Comparison of ENCODE assay signal across 28 mouse cellular contexts in the genomic region with DNA sequence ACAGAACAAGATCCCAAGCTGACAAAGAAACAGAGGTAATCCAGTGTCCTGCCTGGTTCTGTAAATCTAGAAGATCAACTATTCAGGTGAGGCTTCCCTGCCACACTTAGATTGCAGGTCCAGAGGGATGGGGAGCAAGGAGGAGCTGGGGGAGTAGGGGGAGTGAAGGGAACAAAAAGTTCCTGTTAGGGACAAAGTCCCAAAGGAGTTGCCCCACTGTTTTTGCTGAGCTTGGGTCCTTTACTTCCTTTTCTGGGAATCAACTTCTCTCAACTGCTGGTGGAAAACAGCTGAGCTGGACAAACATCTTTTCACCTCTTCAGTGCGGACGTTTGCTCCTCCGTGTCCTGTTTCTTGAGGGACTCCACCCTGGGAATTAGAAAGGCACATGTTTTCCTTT. TPM values are rescaled to one million over a fixed set of nuclear protein-coding genes. Genes with fewer than 3 reads are reported as not detected.
DNase-seq lines count a peak whose midpoint lies in the region; ATAC-seq and TF ChIP-seq lines count a peak whose summit lies in the region.
"Had no signal": no experiment of that assay in that cellular context is flagged by ENCODE, and none has a peak within 500 bp of the region (broad histone marks: within the 10 kb centered on the region; RNA-seq: fewer than 3 reads in every experiment).

No protein-coding gene starts in this region.

- no peaks in the 10 kb centered on the region for H3K36me3 ChIP-seq in heart, adult 2 months (ENCODE audit: control insufficient read depth, insufficient read depth, low read length)
- no peaks in the 10 kb centered on the region for H3K36me3 ChIP-seq in kidney, embryonic 16.5 days (ENCODE audit: insufficient read depth, low read length)
- no peaks in the 10 kb centered on the region for H3K36me3 ChIP-seq in midbrain, embryonic 11.5 days (ENCODE audit: control insufficient read depth, insufficient read depth, low read length)
- H3K36me3 ChIP-seq in midbrain, postnatal 0 days (ENCODE audit: insufficient read depth, low read length) = no peaks in the 10 kb centered on the region
- H3K36me3 ChIP-seq: embryonic facial prominence, embryonic 12.5 days; forebrain, embryonic 15.5 days; heart, embryonic 13.5 days; limb, embryonic 12.5 days; midbrain, embryonic 12.5 days; neural tube, embryonic 13.5 days had no signal

- H3K79me2 ChIP-seq in heart, adult 2 months (replicated peaks; ENCODE audit: control insufficient read depth, insufficient read depth, low read length) = no peaks in the 10 kb centered on the region

- DNase-seq in heart, adult 2 months = peak; percentile 11 to 15
- DNase-seq in heart, postnatal 4 days = no peak
- DNase-seq in kidney, adult 18-20 months = peak; percentile 55
- DNase-seq in midbrain, embryonic 11.5 days (ENCODE audit: low spot score, missing footprints) = peak; percentile 62
- DNase-seq in midbrain, postnatal 0 days (ENCODE audit: low spot score) = no peak
- peak; percentile 34 for DNase-seq in yolk sac, embryonic 10.5 days (ENCODE audit: low spot score)
- no peak for DNase-seq in thymus, adult 18-20 months
- DNase-seq: adrenal gland, postnatal 14 days; cerebellum, adult 11-12 months; cerebellum, adult 9-11 months; embryo, embryonic 11 days; heart, postnatal 14 days; lung, postnatal 36 days; thymus, postnatal 14 days had no signal

- H3K27me3 ChIP-seq in heart, adult 2 months (ENCODE audit: control insufficient read depth, insufficient read depth, low read length) = no peaks in the 10 kb centered on the region
- no peaks in the 10 kb centered on the region for H3K27me3 ChIP-seq in kidney, embryonic 16.5 days (ENCODE audit: insufficient read depth, low read length)
- no peaks in the 10 kb centered on the region for H3K27me3 ChIP-seq in midbrain, embryonic 11.5 days (ENCODE audit: control insufficient read depth, insufficient read depth, low read length)
- no peaks in the 10 kb centered on the region for H3K27me3 ChIP-seq in midbrain, postnatal 0 days (ENCODE audit: insufficient read depth, low read length)
- H3K27me3 ChIP-seq: embryonic facial prominence, embryonic 12.5 days; forebrain, embryonic 15.5 days; heart, embryonic 13.5 days; limb, embryonic 12.5 days; midbrain, embryonic 12.5 days; neural tube, embryonic 13.5 days; Patski had no signal

- H3K4me2 ChIP-seq in kidney, embryonic 16.5 days (replicated peaks; ENCODE audit: low read depth, low read length) = no peak overlapping the region
- no peak overlapping the region for H3K4me2 ChIP-seq in midbrain, embryonic 11.5 days
- H3K4me2 ChIP-seq in midbrain, postnatal 0 days (ENCODE audit: low read depth, low read length, poor library complexity, severe bottlenecking) = no peak overlapping the region
- H3K4me2 ChIP-seq: embryonic facial prominence, embryonic 12.5 days; forebrain, embryonic 15.5 days; heart, embryonic 13.5 days; hindbrain, embryonic 14.5 days; limb, embryonic 12.5 days; liver, embryonic 11.5 days; midbrain, embryonic 12.5 days; neural tube, embryonic 13.5 days had no signal

- H3K4me1 ChIP-seq in heart, adult 2 months (ENCODE audit: control insufficient read depth, insufficient read depth, low read length) = no peaks in the 10 kb centered on the region
- H3K4me1 ChIP-seq in kidney, embryonic 16.5 days (ENCODE audit: insufficient read depth, low read length) = no peaks in the 10 kb centered on the region
- H3K4me1 ChIP-seq in midbrain, embryonic 11.5 days (ENCODE audit: control insufficient read depth, insufficient read depth, low read length) = no peaks in the 10 kb centered on the region
- H3K4me1 ChIP-seq in midbrain, postnatal 0 days (ENCODE audit: insufficient read depth, low read length) = no peaks in the 10 kb centered on the region
- H3K4me1 ChIP-seq: embryonic facial prominence, embryonic 12.5 days; forebrain, embryonic 15.5 days; heart, embryonic 13.5 days; limb, embryonic 12.5 days; midbrain, embryonic 12.5 days; neural tube, embryonic 13.5 days had no signal

- 0 out of 2 replicates have a peak, but pooled peaks cover 3% of the 10 kb centered on the region for H3K9me3 ChIP-seq in kidney, embryonic 16.5 days (ENCODE audit: low read length)
- no peaks in the 10 kb centered on the region for H3K9me3 ChIP-seq in midbrain, embryonic 11.5 days (ENCODE audit: control insufficient read depth, low read length)
- H3K9me3 ChIP-seq in midbrain, postnatal 0 days (ENCODE audit: low read length) = no peaks in the 10 kb centered on the region
- H3K9me3 ChIP-seq: embryonic facial prominence, embryonic 12.5 days; forebrain, embryonic 15.5 days; heart, embryonic 13.5 days; limb, embryonic 12.5 days; midbrain, embryonic 12.5 days; neural tube, embryonic 13.5 days had no signal

- no peak overlapping the region for H3K9ac ChIP-seq in heart, adult 2 months (ENCODE audit: low read depth, low read length)
- H3K9ac ChIP-seq in kidney, embryonic 16.5 days (replicated peaks; ENCODE audit: low read length) = no peak overlapping the region
- H3K9ac ChIP-seq in midbrain, embryonic 11.5 days (ENCODE audit: low read length) = no peak overlapping the region
- H3K9ac ChIP-seq in midbrain, postnatal 0 days (replicated peaks; ENCODE audit: low read length, poor library complexity, severe bottlenecking) = no peak overlapping the region
- H3K9ac ChIP-seq: embryonic facial prominence, embryonic 12.5 days; forebrain, embryonic 15.5 days; heart, embryonic 13.5 days; hindbrain, embryonic 14.5 days; limb, embryonic 12.5 days; midbrain, embryonic 12.5 days; neural tube, embryonic 13.5 days had no signal

- H3K27ac ChIP-seq in heart, adult 2 months = no peak overlapping the region
- H3K27ac ChIP-seq in kidney, embryonic 16.5 days (ENCODE audit: low read length) = no peak overlapping the region
- H3K27ac ChIP-seq in midbrain, embryonic 11.5 days (ENCODE audit: low read depth, low read length) = no peak overlapping the region
- no peak overlapping the region for H3K27ac ChIP-seq in midbrain, postnatal 0 days (ENCODE audit: low read depth, low read length)
- H3K27ac ChIP-seq: embryonic facial prominence, embryonic 12.5 days; forebrain, embryonic 15.5 days; heart, embryonic 13.5 days; hindbrain, embryonic 14.5 days; layer of hippocampus, adult 2 months; left cerebral cortex, adult 2 months; limb, embryonic 12.5 days; midbrain, embryonic 12.5 days; neural tube, embryonic 13.5 days had no signal

- TF ChIP-seq CTCF in heart, adult 2 months (IDR thresholded peaks at IDR 0.05) = no peak
- no peak for TF ChIP-seq CTCF in midbrain, postnatal 0 days (IDR thresholded peaks at IDR 0.05)

- intact Hi-C loops in heart, adult 2 months (cut with DNase I) = no loop called here

- no peak overlapping the region for H3K4me3 ChIP-seq in heart, adult 2 months
- no peak overlapping the region for H3K4me3 ChIP-seq in kidney, embryonic 16.5 days (ENCODE audit: low read length)
- H3K4me3 ChIP-seq in midbrain, embryonic 11.5 days (ENCODE audit: low read depth, low read length) = no peak overlapping the region
- H3K4me3 ChIP-seq in midbrain, postnatal 0 days (ENCODE audit: low read depth, low read length) = no peak overlapping the region
- H3K4me3 ChIP-seq: embryonic facial prominence, embryonic 12.5 days; forebrain, embryonic 15.5 days; heart, embryonic 13.5 days; layer of hippocampus, adult 2 months; left cerebral cortex, adult 2 months; limb, embryonic 12.5 days; midbrain, embryonic 12.5 days; neural tube, embryonic 13.5 days had no signal

- WGBS in heart, adult 2 months = 56% methylated on average over 3 of the region's 3 CpGs
- WGBS in kidney, embryonic 16.5 days = 64% methylated on average over 3 of the region's 3 CpGs
- WGBS in midbrain, embryonic 11.5 days = 86% methylated on average over 3 of the region's 3 CpGs
- 86% methylated on average over 3 of the region's 3 CpGs for whole genome bisulfite sequencing in midbrain, postnatal 0 days

- TF ChIP-seq EP300 in heart, adult 2 months (IDR thresholded peaks at IDR 0.05; ENCODE audit: insufficient read depth, low read depth, low read length) = no peak

- TF ChIP-seq POLR2A in heart, adult 2 months (IDR thresholded peaks at IDR 0.05; ENCODE audit: insufficient read depth, low read depth, low read length) = no peak

- ATAC-seq in kidney, embryonic 16.5 days (ENCODE audit: low FRiP score, low TSS enrichment) = no peak
- no peak for ATAC-seq in midbrain, embryonic 11.5 days (ENCODE audit: low FRiP score)
- no peak for ATAC-seq in midbrain, postnatal 0 days (ENCODE audit: low FRiP score)
- ATAC-seq: forebrain, embryonic 15.5 days; intestine, postnatal 0 days; Patski had no signal

RNA-seq across cellular contexts. Expression of a gene that starts 11.0 kb away (rescaled TPM):
- under 1 TPM; 0.23 to 0.48 TPM for total RNA-seq in heart, adult 2 months (2021)
- polyA plus RNA-seq in heart, adult 2 months (2012; rRNA removed) = 0.10 and 0.15 TPM in 2 replicates
- total RNA-seq in heart, postnatal 4 days (2021) = under 1 TPM; 0.11 to 0.38 TPM
- polyA plus RNA-seq in kidney, embryonic 16.5 days (2015; fragmentation: Nextera tagmentation; extraction: Ambion mirVana) = 0.19 and 0.35 TPM in 2 replicates
- 4.7 and 4.8 TPM in 2 replicates for polyA plus RNA-seq in midbrain, embryonic 11.5 days (2014; fragmentation: Nextera tagmentation; extraction: Ambion mirVana)
- total RNA-seq in midbrain, postnatal 0 days (2014; rRNA removed) = 19.7 and 21.9 TPM in 2 replicates
- polyA plus RNA-seq in midbrain, postnatal 0 days (2015; fragmentation: Nextera tagmentation; extraction: Ambion mirVana) = 16.3 and 17.5 TPM in 2 replicates
- total RNA-seq: MEL had no signal
- polyA plus RNA-seq: Patski had no signal

Comparison
In these comparisons a context has a peak if more than half of its experiments do, and no peak if none do; other contexts are left out.
1. DNase-seq: peak in heart, adult 2 months (2 of 2), kidney, adult 18-20 months (single experiment), midbrain, embryonic 11.5 days (single experiment) and yolk sac, embryonic 10.5 days (single experiment); none in heart, postnatal 4 days (single experiment), midbrain, postnatal 0 days (single experiment) and thymus, adult 18-20 months (0 of 2).